Mouse (Mus musculus) MEL (cell line): ENCODE results near the gene Smarcc2.

Experiments
- CHD2 ChIP-seq: IDR thresholded peaks from 2 replicates; pipeline ENCODE4 v1.6.1; 2011; ENCODE audit warnings: low read length, improper control_type of control experiment
- CTCF ChIP-seq, 3 experiments: IDR thresholded peaks in 2 of 3; conservative IDR thresholded peaks in 1 of 3; 2 replicates each; pipeline ENCODE4 v1.5.1; 2011 to 2012; ENCODE audit warnings: low read length in 3 of 3, low read depth in 2 of 3, mild to moderate bottlenecking in 2 of 3, improper control_type of control experiment in 1 of 3, inconsistent platforms in 1 of 3, mixed read lengths in 1 of 3, moderate library complexity in 1 of 3; ENCODE audit not compliant: control insufficient read depth in 1 of 3, insufficient read depth in 1 of 3, poor library complexity in 1 of 3, severe bottlenecking in 1 of 3
- MAX ChIP-seq: IDR thresholded peaks from 2 replicates; pipeline ENCODE4 v1.6.1; 2011; ENCODE audit warnings: low read length, improper control_type of control experiment
- MYB ChIP-seq: IDR thresholded peaks from 2 replicates; pipeline ENCODE4 v1.6.1; 2011; ENCODE audit warnings: mild to moderate bottlenecking, low read depth, low read length, improper control_type of control experiment
- USF1 ChIP-seq: IDR thresholded peaks from 2 replicates; pipeline ENCODE4 v1.6.1; 2014; ENCODE audit warnings: low read depth, mild to moderate bottlenecking, inconsistent platforms, low read length, improper control_type of control experiment, moderate library complexity

GRCm38 (mm10) chr10:128502341-128502740 lies 43.3 kb downstream of the Smarcc2 start:
- TF ChIP-seq MAX (no peak), CTCF (IDR thresholded peaks at IDR 0.05 in 2 of 3, conservative IDR thresholded peaks at IDR 0.05 in 1 of 3; ENCODE audit: control insufficient read depth in 1 of 3, insufficient read depth in 1 of 3, low read depth in 2 of 3, low read length in 3 of 3, poor library complexity in 1 of 3, severe bottlenecking in 1 of 3) (no peak), MYB (no peak), CHD2 (no peak), USF1 (no peak)
